Mouse (Mus musculus): Measurements from ENCODE around the gene AI413582. TPM values are rescaled to one million over a fixed set of nuclear protein-coding genes. Genes with fewer than 3 reads are reported as not detected.

AI413582 gene
- polyA plus RNA-seq, 1 experiment from 2014 or later, result 13.3 TPM

- Histone ChIP-seq H3K36me3 (replicated peaks; ENCODE audit: control insufficient read depth, insufficient read depth, low read depth, low read length) (no peaks in the 10 kb centered on the region), H3K4me3 (ENCODE audit: low read depth, low read length) (peak overlapping the region; percentile 75), H3K27ac (replicated peaks; ENCODE audit: low read depth, low read length) (peak overlapping the region; percentile 99), H3K4me2 (ENCODE audit: low read depth, low read length) (peak overlapping the region; percentile 86), H3K9me3 (replicated peaks; ENCODE audit: control insufficient read depth, low read length) (no peaks in the 10 kb centered on the region), H3K27me3 (ENCODE audit: control insufficient read depth, insufficient read depth, low read length) (no peaks in the 10 kb centered on the region), H3K9ac (replicated peaks; ENCODE audit: low read length) (peak overlapping the region; percentile 96), H3K4me1 (ENCODE audit: control insufficient read depth, insufficient read depth, low read length) (peaks cover 6% of the 10 kb centered on the region; the same call in 1 of the 2 replicates)
- DNase-seq (ENCODE audit: low spot score), result peak; percentile 85
- WGBS, result under 1% methylated on average over 37 of the region's 75 CpGs
- peak; percentile 3; the same call in 1 of the 2 replicates for ATAC-seq (replicated peaks; ENCODE audit: insufficient number of reproducible peaks, low FRiP score, low TSS enrichment, low read depth)
These were observed 8.2 kb downstream of the AI413582 start for GRCm38 (mm10) chr17:27557181-27557926.

- H3K4me2 ChIP-seq (ENCODE audit: low read depth, low read length), result peak within 1 kb of the TSS; percentile 86
- DNase-seq (ENCODE audit: low spot score), result peak; percentile 96
- H3K4me3 ChIP-seq (ENCODE audit: low read depth, low read length), result peak within 1 kb of the TSS; percentile 75
- peak within 1 kb of the TSS; percentile 99 for H3K27ac ChIP-seq (replicated peaks; ENCODE audit: low read depth, low read length)
- H3K9me3 ChIP-seq (replicated peaks; ENCODE audit: control insufficient read depth, low read length), result no peaks in the 10 kb centered on the region
- peak; percentile 59 for ATAC-seq (replicated peaks; ENCODE audit: insufficient number of reproducible peaks, low FRiP score, low TSS enrichment, low read depth)
- peaks cover 6% of the 10 kb centered on the region; the same call in 1 of the 2 replicates for H3K4me1 ChIP-seq (ENCODE audit: control insufficient read depth, insufficient read depth, low read length)
- no peaks in the 10 kb centered on the region for H3K27me3 ChIP-seq (ENCODE audit: control insufficient read depth, insufficient read depth, low read length)
- no peaks in the 10 kb centered on the region for H3K36me3 ChIP-seq (replicated peaks; ENCODE audit: control insufficient read depth, insufficient read depth, low read depth, low read length)
- H3K9ac ChIP-seq (replicated peaks; ENCODE audit: low read length), result peak within 1 kb of the TSS; percentile 96
- 0% methylated on average over 69 of the region's 79 CpGs for WGBS
These were observed 9.1 kb downstream of the AI413582 start, which contains the start of gene Hmga1 for GRCm38 (mm10) chr17:27556315-27557011. Gene Hmga1, plus strand, starts transcription at chr17:27556497.

- Histone ChIP-seq H3K4me1 (ENCODE audit: control insufficient read depth, insufficient read depth, low read length) (peaks cover 6% of the 10 kb centered on the region; the same call in 1 of the 2 replicates), H3K27me3 (ENCODE audit: control insufficient read depth, insufficient read depth, low read length) (no peaks in the 10 kb centered on the region), H3K4me3 (ENCODE audit: low read depth, low read length) (peak overlapping the region; percentile 75), H3K9me3 (replicated peaks; ENCODE audit: control insufficient read depth, low read length) (no peaks in the 10 kb centered on the region), H3K4me2 (ENCODE audit: low read depth, low read length) (peak overlapping the region; percentile 86), H3K9ac (replicated peaks; ENCODE audit: low read length) (peak overlapping the region; percentile 96), H3K27ac (replicated peaks; ENCODE audit: low read depth, low read length) (peak overlapping the region; percentile 99), H3K36me3 (replicated peaks; ENCODE audit: control insufficient read depth, insufficient read depth, low read depth, low read length) (no peaks in the 10 kb centered on the region)
- ATAC-seq (replicated peaks; ENCODE audit: insufficient number of reproducible peaks, low FRiP score, low TSS enrichment, low read depth) (peak; percentile 56), DNase-seq (ENCODE audit: low spot score) (peak; percentile 95)
- WGBS, result under 1% methylated on average over 54 of the region's 55 CpGs
These were observed 9.9 kb downstream of the AI413582 start for GRCm38 (mm10) chr17:27555512-27556172.

GRCm38 (mm10) chr17:27555075-27555511 lies 10.5 kb downstream of the AI413582 start:
- peak; percentile 10 for ATAC-seq (replicated peaks; ENCODE audit: insufficient number of reproducible peaks, low FRiP score, low TSS enrichment, low read depth)
- peak overlapping the region; percentile 75 for H3K4me3 ChIP-seq (ENCODE audit: low read depth, low read length)
- peak overlapping the region; percentile 99 for H3K27ac ChIP-seq (replicated peaks; ENCODE audit: low read depth, low read length)
- H3K9me3 ChIP-seq (replicated peaks; ENCODE audit: control insufficient read depth, low read length), result no peaks in the 10 kb centered on the region
- no peaks in the 10 kb centered on the region for H3K36me3 ChIP-seq (replicated peaks; ENCODE audit: control insufficient read depth, insufficient read depth, low read depth, low read length)
- H3K9ac ChIP-seq (replicated peaks; ENCODE audit: low read length), result peak overlapping the region; percentile 96
- H3K4me2 ChIP-seq (ENCODE audit: low read depth, low read length), result peak overlapping the region; percentile 86
- under 1% methylated on average over 31 of the region's 39 CpGs for WGBS
- peaks cover 5% of the 10 kb centered on the region; the same call in 1 of the 2 replicates for H3K4me1 ChIP-seq (ENCODE audit: control insufficient read depth, insufficient read depth, low read length)
- peak; percentile 91 for DNase-seq (ENCODE audit: low spot score)
- H3K27me3 ChIP-seq (ENCODE audit: control insufficient read depth, insufficient read depth, low read length), result no peaks in the 10 kb centered on the region

- DNase-seq (ENCODE audit: low spot score), result peak; percentile 53
- WGBS, result 36% methylated on average over 20 of the region's 20 CpGs
- H3K27me3 ChIP-seq (ENCODE audit: control insufficient read depth, insufficient read depth, low read length), result no peaks in the 10 kb centered on the region
- ATAC-seq (replicated peaks; ENCODE audit: insufficient number of reproducible peaks, low FRiP score, low TSS enrichment, low read depth), result no peak
- H3K4me2 ChIP-seq (ENCODE audit: low read depth, low read length), result peak overlapping the region; percentile 86
- no peaks in the 10 kb centered on the region for H3K36me3 ChIP-seq (replicated peaks; ENCODE audit: control insufficient read depth, insufficient read depth, low read depth, low read length)
- peaks cover 2% of the 10 kb centered on the region; the same call in 1 of the 2 replicates for H3K4me1 ChIP-seq (ENCODE audit: control insufficient read depth, insufficient read depth, low read length)
- peak overlapping the region; percentile 75 for H3K4me3 ChIP-seq (ENCODE audit: low read depth, low read length)
- H3K27ac ChIP-seq (replicated peaks; ENCODE audit: low read depth, low read length), result peak overlapping the region; percentile 99
- peak overlapping the region; percentile 96 for H3K9ac ChIP-seq (replicated peaks; ENCODE audit: low read length)
- H3K9me3 ChIP-seq (replicated peaks; ENCODE audit: control insufficient read depth, low read length), result no peaks in the 10 kb centered on the region
These were observed 11.2 kb downstream of the AI413582 start for GRCm38 (mm10) chr17:27554062-27554960.

GRCm38 (mm10) chr17:27552215-27553201 lies 13.0 kb downstream of the AI413582 start:
- H3K9me3 ChIP-seq (replicated peaks; ENCODE audit: control insufficient read depth, low read length), result no peaks in the 10 kb centered on the region
- WGBS, result 80% methylated on average over 23 of the region's 23 CpGs
- DNase-seq (ENCODE audit: low spot score), result no peak
- H3K27ac ChIP-seq (replicated peaks; ENCODE audit: low read depth, low read length), result no peak overlapping the region
- H3K4me2 ChIP-seq (ENCODE audit: low read depth, low read length), result no peak overlapping the region
- H3K27me3 ChIP-seq (ENCODE audit: control insufficient read depth, insufficient read depth, low read length), result no peaks in the 10 kb centered on the region
- no peak for ATAC-seq (replicated peaks; ENCODE audit: insufficient number of reproducible peaks, low FRiP score, low TSS enrichment, low read depth)
- no peaks in the 10 kb centered on the region for H3K36me3 ChIP-seq (replicated peaks; ENCODE audit: control insufficient read depth, insufficient read depth, low read depth, low read length)
- H3K4me1 ChIP-seq (ENCODE audit: control insufficient read depth, insufficient read depth, low read length), result peaks cover 3% of the 10 kb centered on the region; the same call in 1 of the 2 replicates
- no peak overlapping the region for H3K4me3 ChIP-seq (ENCODE audit: low read depth, low read length)
- no peak overlapping the region for H3K9ac ChIP-seq (replicated peaks; ENCODE audit: low read length)
